Mouse (Mus musculus): Measurements from ENCODE around the gene Vapb.
"Not testable (repeated sequence)": the region's sequence is repeated elsewhere in the genome, so short reads cannot be mapped to it uniquely, and the experiment has no call there.

Vapb gene

DNA sequence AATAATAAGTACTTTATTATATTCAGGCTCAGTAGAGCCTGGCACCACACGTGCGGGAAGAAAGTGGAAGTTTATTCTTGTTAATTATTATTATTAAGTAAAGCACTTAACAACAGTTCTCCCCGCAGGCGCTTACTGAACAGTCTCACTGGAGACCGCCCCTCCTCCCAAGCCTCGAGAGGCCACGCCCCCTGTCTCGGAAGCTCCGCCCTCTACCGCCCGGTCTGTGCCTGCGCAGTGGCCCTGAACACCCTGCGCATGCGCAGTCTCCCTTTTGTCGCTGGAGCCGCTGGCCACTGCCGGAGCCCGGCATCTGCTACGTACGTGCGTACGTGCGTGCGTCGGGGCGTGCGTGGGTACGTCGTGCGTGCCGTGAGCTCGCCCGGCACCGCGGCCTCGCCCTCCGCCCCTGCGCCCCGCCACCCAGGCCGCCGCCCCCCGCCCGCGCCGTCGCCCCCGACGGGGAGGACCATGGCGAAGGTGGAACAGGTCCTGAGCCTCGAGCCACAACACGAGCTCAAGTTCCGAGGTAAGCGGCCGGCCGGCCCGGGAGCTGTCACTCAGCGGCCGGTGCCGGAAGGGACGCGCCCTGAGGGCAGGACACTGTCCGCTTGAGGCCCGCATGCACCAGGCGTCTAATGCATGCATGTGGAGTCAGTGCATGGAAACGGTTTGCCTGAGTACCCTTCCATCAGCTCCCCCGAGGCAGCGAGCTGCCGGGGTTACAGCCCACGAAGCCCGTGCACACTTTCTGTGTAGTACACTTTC is at the start of gene Vapb:
Vapb (plus strand) TSS at position 290 of the 768 bp plus-strand sequence.
- peak; percentile 100 for DNase-seq (ENCODE audit: low spot score)

- no peak for DNase-seq (ENCODE audit: low spot score)
These were observed 47.5 kb upstream of the Vapb start for GRCm38 (mm10) chr2:173689835-173690234.

DNA sequence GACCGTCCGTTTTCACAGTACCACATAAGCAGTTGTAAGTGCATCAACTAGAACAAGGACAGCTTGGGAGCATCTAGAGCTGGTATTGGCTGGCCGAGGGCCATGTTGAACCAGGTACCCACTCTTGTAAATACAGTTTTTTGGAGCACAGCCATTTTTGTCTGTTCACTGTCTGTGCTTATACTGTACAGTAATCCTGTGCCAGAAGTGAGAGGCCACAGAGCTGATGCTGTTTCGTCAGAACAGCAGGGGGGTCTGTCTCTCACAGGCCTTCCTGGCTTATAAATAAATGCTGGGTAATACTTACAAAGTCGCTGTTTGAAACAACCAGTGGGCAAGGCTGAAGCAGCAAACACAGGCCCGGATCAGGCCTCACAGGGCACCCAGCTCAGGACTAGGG is 45.6 kb upstream of the Vapb start:
- DNase-seq (ENCODE audit: low spot score), result no peak

DNA sequence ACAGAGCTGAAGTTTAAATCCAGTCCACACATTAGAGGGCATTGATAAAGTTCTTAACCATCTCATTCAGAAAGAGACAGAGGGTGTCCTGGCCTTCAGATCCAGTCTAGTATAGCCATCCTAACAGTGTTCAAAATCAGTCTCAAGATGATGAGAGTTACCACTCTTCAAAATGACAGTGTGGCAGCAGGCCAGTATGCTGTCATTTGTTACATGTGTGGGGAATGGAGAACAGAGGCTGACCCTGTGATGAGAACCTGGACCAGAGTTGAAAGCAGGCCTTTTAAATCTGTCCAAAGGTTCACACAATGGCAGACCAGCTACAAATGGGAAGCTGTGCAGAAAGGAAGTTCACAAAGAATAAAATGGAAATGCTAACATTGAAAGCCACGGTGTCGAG is 44.6 kb upstream of the Vapb start:
- no peak for DNase-seq (ENCODE audit: low spot score)

- no peak for DNase-seq (ENCODE audit: low spot score)
These were observed 38.5 kb upstream of the Vapb start for GRCm38 (mm10) chr2:173698850-173699249.

DNA sequence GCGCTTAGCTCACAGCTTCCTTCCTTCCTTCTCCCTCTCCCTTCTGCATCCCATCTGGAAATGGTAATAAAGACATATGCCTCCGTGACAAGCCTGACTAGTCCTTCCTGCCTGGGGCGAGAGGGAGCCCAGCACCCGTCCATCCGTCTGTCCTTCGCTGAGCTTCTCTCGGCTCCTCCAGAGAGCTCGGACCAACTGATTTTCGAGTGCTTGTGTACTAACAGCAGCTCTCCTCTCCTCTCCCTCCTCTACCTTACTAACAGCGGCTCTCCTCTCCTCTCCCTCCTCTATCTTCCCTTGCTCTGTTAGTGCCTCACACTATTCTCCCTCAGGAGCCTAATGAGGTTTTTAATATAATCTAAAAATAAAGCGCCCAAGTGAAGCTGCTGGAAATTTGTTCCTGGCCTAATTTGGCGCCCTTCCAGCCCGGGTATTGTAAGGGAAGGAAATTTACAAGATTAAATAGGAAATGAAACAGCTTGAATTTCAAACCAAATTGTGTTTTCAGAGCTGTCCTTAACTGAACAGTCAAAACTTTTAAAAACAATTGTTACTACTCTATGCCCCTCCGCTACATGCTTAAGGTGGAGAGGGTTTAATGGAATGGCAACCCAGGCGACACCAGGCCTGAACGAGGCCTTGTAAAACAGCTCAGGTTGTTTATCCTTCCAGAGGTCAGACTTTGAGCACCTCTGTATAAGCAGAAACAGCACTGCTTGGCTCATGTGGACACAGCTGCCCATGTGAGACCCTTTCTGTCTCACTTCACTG is 35.0 kb upstream of the Vapb start:
- DNase-seq (ENCODE audit: low spot score), result no peak

DNA sequence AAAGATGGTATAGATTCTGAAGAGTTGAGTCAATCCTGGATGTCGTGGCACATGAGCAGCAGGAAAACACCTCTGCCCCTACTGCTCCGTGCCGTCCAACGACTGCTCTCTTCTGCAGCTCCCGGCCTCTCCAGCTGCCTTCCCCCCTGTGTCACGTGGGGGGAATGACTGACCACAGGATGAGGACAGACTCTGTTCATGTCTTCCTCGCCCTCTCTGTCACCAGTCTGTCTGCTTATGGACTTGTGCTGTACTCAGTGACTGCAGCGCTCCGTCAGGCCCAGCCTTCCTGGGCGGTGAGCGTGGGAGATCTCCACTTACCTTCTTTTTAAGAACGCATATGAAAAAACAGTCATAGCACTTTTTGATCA is 34.5 kb upstream of the Vapb start:
- DNase-seq (ENCODE audit: low spot score), result no peak

GRCm38 (mm10) chr2:173705827-173706551 is 31.3 kb upstream of the Vapb start:
- DNase-seq (ENCODE audit: low spot score), result no peak

- DNase-seq (ENCODE audit: low spot score), result not testable (repeated sequence)
These were observed 29.7 kb upstream of the Vapb start for GRCm38 (mm10) chr2:173707626-173708025.

- no peak for DNase-seq (ENCODE audit: low spot score)
These were observed 27.1 kb upstream of the Vapb start for GRCm38 (mm10) chr2:173710193-173710592.

DNA sequence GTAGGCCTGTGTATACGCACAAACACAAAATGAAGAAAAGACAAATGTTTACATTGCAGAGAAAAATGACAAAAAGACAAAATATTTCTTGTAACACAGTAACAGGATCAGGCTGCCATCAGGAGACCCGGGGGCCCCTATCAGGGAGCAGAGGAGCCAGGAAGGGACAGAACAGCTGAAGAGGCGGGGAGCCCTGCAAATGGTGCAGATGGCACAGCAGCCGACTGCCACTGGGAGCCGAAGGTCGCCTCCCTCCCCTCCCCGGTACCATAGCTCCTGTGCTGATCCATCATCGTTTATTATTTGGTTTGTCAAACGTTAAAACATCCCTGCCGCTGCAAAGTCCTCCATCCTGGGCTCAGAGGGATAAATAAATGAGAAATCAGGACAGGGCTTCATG is 24.7 kb upstream of the Vapb start:
- DNase-seq (ENCODE audit: low spot score), result no peak

- no peak for DNase-seq (ENCODE audit: low spot score)
These were observed 24.1 kb upstream of the Vapb start for GRCm38 (mm10) chr2:173713241-173713640.

DNA sequence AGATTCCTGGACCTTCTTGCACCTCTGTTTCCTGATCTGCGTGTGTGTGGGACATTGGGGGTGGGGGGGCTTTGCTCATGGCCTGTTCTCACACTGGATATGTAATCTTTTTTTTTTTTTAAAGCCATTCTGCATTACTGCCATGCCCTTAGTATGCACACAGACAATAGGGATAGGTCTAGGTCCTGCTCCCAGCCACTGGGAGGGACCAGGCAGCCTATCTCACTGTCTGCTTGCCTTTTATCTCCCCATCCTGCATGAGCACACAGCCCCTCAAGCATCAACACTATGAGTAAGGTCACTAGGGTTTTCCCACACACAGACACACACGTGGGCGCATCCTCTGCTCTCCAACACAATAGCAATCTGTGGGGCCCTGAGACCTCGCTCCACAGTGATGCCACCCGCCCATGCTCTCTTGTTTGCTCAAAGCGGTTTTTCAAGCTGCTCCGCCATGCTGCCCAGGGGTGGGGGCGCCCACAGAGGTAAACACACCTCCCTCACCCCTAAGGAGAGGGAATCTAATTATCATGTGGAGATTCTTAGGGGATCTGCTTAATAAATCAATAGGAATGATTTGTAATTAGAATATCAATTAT is 22.6 kb upstream of the Vapb start:
- DNase-seq (ENCODE audit: low spot score), result no peak

DNA sequence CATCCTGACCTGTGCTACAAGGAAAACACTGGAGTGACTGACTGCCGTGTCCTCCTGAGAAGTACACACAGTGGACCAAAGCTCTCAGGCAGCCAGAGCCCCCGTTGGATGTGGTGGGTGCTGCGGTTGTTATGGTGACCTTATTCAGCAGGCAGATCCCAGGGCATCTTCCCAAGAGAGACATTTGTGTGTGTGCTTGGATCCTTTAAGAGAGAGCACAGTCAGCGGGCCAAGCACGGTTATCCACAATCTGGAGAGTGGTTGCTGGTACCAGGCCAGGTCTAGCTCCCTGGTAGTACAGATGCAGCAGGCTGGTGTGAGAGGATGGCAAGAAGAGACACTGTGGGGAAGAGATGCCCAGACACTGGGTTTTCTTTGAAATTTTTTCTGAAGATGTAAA is 20.3 kb upstream of the Vapb start:
- no peak for DNase-seq (ENCODE audit: low spot score)

DNA sequence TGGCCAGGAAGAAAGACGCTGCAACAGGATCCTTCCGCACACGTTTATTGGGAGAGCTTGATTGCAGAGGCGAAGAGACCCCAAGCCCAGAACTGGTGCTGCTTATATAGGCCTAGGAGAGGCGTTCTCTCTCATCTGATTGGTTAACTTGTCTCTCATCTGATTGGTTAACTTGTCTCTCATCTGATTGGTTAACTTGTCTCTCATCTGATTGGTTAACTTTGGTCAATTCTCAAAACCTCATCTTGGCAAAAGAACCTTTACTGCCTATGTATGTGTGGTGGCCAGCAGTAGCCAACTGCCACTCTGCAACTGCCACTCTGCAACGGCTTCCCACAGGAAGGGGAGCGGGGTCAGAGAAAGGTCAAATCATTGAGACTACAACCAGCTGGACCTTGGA is 18.2 kb upstream of the Vapb start, which contains the start of gene 1700010B08Rik:
1700010B08Rik (plus strand) TSS at position 301 of the 400 bp plus-strand sequence.
- DNase-seq (ENCODE audit: low spot score), result not testable (repeated sequence)

GRCm38 (mm10) chr2:173722251-173722857 is 15.0 kb upstream of the Vapb start:
- DNase-seq (ENCODE audit: low spot score), result no peak

- DNase-seq (ENCODE audit: low spot score), result no peak
These were observed 12.9 kb upstream of the Vapb start for GRCm38 (mm10) chr2:173724382-173724781.

DNA sequence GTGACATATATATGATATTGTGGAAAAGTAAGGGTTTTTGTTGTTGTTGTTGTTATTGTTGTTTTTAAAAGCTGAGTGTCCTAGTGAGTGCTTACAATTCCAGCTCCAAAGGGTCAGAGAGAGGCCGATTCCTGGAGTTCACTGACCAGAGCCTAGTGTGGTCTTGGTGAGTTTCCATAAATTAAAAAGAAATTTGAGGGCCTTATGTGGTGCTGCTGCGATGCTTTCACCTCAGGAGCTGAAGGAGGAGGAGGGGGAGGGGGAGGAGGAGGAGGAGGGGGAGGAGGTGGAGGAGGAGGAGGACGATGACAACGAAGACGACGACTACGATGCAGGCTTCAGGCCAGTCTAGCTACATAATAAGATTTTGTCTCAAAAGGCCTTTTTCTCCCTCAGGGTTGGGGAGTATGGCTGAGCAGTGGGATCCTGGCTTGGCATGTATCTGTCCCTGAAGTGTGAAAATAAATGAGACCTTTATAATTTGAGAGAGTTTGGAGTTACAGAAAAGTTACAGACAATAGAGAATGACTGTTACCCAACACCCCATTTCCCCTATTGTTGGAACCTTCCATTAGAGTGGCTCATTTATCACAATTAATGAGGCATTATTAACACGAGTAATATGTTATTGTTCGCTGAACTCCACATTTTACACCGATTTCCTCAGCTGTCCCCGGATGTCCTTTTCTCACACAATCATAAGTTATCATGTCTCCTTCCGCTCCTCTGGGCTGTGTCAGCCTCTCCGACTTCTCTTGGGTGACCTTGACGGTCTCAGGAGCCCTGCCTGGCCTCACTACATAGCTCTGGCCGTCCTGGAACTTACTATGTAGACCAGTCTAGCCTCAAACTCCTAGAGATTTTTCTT is 12.1 kb upstream of the Vapb start:
- DNase-seq (ENCODE audit: low spot score), result no peak

GRCm38 (mm10) chr2:173725819-173726218 is 11.5 kb upstream of the Vapb start:
- DNase-seq (ENCODE audit: low spot score), result no peak

GRCm38 (mm10) chr2:173730444-173730966 is 6.8 kb upstream of the Vapb start:
- DNase-seq (ENCODE audit: low spot score), result no peak

GRCm38 (mm10) chr2:173734426-173734825 is 2.9 kb upstream of the Vapb start:
- DNase-seq (ENCODE audit: low spot score), result no peak
